Mouse (Mus musculus): ENCODE data around the gene Barx2.
"Not testable (repeated sequence)": the region's sequence is repeated elsewhere in the genome, so short reads cannot be mapped to it uniquely, and the experiment has no call there.

DNA sequence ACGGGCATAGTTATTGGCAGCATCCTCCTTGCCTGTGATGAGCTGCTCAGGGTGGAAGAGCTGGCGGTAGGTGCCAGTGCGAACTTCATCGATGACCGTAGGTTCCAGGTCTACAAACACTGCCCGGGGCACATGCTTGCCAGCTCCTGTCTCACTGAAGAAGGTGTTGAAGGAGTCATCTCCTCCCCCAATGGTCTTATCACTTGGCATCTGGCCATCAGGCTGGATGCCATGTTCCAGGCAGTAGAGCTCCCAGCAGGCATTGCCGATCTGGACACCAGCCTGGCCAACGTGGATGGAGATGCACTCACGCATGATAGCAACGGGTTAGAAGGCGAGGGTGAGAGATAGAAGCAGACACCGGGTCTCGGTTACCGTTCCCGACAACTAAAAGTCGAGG is 23.2 kb upstream of the Barx2 start:
- TF ChIP-seq ZNF384 (IDR thresholded peaks at IDR 0.05; ENCODE audit: low read depth, low read length); HCFC1 (IDR thresholded peaks at IDR 0.05; ENCODE audit: borderline replicate concordance, insufficient read depth, low read length); CHD2 (IDR thresholded peaks at IDR 0.05; ENCODE audit: low read depth, low read length): not testable (repeated sequence)
